Mouse (Mus musculus) large intestine, adult 2 months (tissue): Measurements from ENCODE around the gene Emc10. TPM values are rescaled to one million over a fixed set of nuclear protein-coding genes. Genes with fewer than 3 reads are reported as not detected.
A peak's percentile ranks its signal among the peaks of the same experiment; 100 is the strongest.

Experiments used
- DNase-seq: peaks from one replicate; pipeline ENCODE4 v3.0.0-alpha.2; 2012; ENCODE audit warnings: low read depth, low spot score
- WGBS: fragments of 180-500 bp; shearing (Covaris S2); methylation state at CpG from one replicate; pipeline ENCODE4 v1.1.7; 2018; 5-methylcytosine and 5-hydroxymethylcytosine counted together
- polyA plus RNA-seq: library from polyadenylated mRNA; depleted of rRNA; stranded (reverse); fragments of >200 nt; gene quantifications from 2 replicates; pipeline ENCODE4 v1.2.3, GENCODE M21; 2012

Emc10 gene
- polyA plus RNA-seq, 1 experiment = 159 TPM

DNA sequence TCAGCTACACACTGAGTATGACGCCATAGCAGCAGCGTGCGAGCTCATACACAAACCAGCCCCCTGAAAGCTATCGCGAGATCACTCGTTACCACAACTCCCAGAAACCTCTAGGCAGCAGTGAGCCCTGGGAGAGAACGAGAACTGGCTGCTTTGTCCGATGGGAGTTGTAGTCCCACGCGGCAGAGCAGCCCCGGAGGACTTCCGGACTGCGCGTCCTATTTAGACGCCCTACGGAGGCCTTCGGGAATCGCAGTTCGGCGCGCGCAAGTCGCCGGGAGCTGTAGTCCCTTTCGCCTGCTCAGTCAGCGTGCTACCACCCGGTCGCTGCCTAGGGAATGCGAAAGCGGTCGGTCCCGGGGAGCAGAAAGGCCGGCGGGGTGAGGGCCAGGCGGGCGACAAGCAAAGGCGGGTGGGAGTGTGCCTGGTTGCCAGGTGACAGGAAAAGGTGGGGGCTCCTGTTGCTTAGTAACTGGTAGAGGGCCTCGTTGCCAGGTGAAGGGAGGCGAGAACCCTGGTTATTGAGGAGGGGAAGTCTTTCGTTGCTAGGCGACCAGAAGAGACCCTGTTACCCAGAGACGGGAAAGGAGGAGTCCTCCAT, 28.4 kb downstream of the Emc10 start, which contains the start of gene Josd2:
Gene Josd2 (plus strand): TSS at position 170 of the 601 bp plus-strand sequence.
- under 1% methylated on average over 42 of the region's 42 CpGs for WGBS
- DNase-seq = peak; percentile 96

DNA sequence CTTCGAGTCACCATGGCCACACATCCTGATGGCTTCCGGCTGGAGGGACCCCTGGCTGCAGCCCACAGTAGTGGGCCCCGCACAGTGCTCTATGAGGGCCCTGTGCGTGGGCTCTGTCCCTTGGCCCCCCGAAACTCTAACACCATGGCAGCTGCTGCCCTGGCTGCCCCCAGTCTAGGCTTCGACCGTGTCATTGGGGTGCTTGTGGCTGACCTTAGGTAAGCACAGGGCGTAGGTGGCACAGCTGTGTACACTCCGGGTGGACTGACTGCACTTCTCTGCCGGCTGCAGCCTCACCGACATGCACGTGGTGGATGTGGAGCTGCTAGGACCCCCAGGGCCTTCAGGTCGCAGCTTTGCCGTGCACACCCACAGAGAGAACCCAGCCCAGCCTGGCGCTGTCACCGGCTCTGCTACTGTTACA, 29.4 kb downstream of the Emc10 start:
- DNase-seq = no peak
- 91% methylated on average over 16 of the region's 16 CpGs for WGBS

DNA sequence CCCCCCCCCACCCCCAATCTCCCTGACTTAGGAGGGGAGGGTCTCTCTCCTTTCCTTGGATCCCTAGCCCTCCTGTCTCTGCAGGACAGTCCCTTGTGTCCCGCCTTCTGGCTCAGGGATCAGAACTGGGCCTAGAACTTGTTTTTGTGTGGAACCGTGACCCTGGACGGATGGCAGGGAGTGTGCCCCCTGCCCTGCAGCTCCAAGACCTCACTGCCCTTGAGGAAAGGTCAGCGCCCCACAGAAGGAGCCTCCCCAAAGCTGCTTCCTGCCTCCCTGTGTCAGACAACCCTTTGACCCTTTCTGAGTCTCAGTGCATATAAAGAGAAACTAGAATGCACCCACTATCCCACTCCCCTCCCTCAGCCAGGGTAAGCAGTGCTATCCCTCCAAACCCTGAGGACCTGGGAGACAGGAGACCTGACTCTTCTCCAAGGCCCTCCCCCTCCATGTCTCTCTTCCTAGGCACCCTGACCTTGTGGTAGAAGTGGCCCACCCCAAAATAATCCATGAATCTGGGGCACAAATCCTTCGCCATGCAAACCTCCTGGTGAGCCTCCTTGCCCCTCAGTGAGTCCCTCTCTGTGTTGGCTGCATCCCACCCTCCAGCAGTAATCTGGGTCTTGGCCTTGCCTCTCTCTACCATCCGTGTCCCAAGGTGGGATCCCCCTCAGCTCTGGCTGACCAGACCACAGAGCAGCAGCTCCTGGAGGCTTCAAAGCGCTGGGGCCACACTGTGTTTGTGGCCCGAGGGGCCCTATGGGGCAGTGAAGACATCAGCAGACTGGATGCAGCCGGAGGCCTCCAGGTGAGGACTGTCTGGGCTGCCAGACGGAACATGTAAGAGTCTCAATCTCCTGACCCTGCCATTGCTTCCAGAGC, 30.1 kb downstream of the Emc10 start:
- no peak for DNase-seq
- 84% methylated on average over 10 of the region's 10 CpGs for WGBS

DNA sequence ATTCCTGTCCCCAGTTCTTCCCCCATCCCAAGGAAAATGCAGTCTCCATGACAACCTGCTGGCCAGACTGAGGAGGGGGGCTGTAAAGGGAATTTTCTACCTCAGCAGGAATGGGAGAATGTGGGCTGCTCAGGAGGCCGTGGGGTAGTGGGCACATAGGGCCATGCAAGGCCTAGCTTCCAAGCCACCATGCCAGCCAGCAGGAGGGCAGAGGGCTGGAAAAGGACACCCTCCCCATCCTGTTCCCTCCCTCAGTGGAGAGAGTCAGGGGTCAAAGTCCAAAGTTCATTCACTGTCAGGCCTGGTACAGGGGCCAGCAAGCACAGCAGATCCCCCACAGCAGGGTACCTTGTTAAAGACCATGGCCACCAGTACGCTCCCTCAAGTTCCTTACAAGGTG, 31.2 kb downstream of the Emc10 start, which contains the start of gene Aspdh:
Gene Aspdh (plus strand): TSS at position 281 of the 400 bp plus-strand sequence.
- 56% methylated on average over 2 of the region's 2 CpGs for WGBS
- DNase-seq = no peak

DNA sequence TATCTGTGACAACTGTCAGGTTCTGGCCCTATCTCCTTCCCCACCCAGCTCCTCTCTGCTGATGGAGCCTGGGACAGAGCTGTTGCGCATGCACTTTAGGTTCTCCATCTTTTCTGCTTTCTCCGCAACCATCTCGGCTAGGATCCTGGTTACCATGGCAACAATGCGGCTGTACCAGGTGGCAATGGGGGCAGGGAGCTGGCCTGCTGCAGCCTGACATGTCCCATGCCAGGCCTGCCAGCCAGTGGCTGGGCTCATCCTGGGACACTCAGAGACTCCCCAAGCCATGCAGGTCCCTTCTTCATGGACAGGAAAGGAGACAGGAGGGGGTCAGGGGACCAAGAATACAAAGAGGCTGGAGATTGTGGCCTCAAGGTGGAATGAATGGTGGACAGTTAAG, 31.8 kb downstream of the Emc10 start:
- DNase-seq = no peak
- 38% methylated on average over 4 of the region's 4 CpGs for WGBS

DNA sequence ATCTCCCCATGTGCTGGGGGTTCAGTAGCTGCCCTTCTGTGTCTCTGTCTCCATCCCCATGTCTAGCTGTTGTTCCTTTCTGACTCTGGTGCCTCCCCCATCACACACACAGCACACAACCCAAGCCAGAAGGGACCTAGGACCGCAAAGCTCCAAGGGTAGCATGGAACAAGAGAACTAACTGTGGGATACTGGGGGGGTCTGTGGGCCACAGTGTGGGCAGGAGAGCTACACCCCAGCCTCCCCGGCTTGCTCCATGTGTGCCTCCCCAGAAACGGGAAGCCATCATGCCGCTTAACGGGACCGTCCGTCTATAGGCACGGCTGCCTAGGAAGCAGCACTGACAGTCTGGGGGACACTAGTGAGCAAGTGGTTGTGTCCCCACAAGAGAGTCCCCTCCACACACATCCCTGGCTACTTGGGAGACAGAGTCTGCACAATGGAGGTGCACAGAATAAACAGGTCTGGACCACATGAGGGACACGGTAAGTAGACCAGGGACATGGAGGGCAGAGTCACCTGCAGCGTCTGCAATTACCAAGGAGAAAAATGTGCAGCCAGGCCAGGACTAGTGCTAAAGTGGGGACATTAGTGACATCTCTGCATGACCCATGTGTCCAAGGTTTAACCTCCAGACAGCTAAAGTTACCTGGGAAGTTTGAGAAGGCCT, 32.6 kb downstream of the Emc10 start:
- DNase-seq = no peak
- WGBS = 80% methylated on average over 10 of the region's 10 CpGs

DNA sequence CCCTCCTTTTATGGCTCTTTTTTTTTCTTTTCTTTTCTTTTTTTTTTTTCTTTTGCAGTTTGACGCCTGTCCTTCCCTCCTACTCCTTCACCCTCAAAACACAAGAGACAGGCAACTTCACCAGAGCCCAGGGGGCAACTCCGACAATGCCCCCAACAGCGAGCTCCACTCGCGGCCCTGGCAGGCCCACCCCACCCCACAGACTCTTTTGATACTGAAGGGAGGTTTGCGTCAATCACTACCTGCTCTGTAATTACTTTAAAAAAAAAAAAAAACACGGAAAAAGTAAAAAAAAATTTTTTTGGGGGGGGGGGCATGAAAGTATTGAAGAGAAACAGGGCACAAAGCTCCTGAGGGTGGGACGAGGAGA, 33.3 kb downstream of the Emc10 start:
- DNase-seq = no peak
- 26% methylated on average over 8 of the region's 8 CpGs for WGBS

DNA sequence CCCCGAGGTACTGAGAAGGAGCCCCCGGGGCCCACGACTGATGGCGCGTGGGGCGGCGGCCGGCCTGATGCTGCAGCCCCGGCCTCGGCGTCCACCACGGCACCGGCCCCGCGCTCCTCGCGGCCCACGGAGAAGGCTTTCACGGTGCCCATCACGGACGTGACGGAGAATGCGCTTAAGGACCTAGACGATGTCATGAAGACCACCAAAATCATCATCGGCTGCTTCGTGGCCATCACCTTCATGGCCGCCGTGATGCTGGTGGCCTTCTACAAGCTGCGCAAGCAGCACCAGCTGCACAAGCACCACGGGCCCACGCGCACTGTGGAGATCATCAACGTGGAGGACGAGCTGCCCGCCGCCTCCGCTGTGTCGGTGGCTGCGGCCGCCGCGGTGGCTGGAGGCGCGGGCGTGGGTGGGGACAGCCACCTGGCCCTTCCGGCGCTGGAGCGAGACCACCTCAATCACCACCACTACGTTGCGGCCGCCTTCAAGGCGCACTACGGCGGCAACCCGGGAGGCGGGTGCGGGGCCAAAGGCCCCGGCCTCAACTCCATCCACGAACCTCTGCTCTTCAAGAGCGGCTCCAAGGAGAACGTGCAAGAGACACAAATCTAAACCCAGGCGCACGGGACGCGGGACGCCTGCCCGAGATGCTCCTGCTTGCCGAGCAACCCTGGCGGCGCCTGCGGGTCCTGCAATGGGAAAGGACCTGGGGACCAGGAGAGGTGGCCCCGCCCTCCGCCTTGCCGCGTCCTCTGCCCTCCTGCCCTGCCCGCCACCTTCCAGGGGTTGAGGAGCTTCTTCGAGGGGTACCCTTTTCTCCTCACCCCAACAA, 33.9 kb downstream of the Emc10 start:
- 14% methylated on average over 77 of the region's 77 CpGs for WGBS
- no peak for DNase-seq

DNA sequence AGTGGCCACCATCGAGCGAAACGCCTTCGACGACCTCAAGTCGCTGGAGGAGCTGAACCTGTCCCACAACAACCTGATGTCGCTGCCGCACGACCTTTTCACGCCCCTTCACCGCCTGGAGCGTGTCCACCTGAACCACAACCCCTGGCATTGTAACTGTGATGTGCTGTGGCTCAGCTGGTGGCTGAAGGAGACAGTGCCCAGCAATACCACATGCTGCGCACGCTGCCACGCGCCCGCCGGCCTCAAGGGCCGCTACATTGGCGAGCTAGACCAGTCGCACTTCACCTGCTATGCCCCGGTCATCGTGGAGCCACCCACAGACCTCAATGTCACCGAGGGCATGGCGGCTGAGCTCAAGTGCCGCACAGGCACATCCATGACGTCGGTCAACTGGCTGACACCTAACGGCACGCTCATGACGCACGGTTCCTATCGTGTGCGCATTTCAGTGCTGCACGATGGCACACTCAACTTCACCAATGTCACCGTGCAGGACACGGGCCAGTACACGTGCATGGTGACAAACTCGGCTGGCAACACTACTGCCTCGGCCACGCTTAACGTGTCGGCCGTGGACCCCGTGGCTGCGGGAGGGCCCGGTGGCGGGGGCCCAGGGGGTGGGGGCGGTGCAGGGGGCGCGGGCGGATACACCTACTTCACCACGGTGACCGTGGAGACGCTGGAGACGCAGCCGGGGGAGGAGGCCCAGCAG, 34.7 kb downstream of the Emc10 start:
- WGBS = 46% methylated on average over 57 of the region's 57 CpGs
- DNase-seq = no peak

DNA sequence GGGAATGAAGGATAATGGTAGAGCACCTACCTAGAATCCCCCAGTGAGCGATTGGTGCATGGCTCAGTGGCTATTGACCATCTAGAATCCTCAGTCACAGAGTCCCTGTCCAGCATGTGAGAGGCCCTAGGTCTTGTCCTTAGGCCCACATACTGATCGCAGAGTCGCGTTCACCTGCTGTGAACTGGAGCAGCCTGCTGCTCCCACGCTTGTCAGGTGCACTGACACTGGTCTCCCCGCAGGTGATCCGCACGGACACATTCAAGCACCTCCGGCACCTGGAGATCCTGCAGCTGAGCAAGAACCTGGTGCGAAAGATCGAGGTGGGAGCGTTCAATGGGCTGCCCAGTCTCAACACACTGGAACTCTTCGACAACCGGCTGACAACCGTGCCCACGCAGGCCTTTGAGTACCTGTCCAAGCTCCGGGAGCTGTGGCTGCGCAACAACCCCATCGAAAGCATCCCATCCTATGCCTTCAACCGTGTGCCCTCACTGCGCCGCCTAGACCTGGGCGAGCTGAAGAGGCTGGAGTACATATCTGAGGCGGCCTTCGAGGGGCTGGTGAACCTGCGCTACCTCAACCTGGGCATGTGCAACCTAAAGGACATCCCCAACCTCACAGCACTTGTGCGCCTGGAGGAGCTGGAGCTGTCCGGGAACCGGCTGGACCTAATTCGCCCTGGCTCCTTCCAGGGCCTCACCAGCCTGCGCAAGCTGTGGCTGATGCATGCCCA, 35.4 kb downstream of the Emc10 start:
- WGBS = 65% methylated on average over 31 of the region's 31 CpGs
- DNase-seq = no peak

DNA sequence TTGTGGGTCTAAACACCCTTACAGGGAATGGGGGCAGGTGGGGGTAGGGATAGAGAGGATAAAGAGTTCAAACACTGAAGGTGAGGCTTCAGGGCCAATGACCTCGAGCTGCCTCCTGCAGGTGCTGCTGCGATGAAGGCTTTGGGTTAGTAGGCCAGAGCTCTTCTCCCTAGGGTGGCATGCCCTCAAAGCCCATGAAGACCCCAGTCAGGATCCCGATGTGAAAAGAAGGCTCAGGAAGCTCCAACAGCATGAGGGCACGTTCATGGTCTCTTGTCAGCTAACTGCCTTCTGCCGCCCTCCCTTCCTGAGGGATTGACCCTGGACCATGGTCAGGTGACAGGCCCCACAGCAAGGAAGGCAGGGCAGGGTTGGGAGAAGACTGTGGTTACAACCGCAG, 36.3 kb downstream of the Emc10 start:
- WGBS = 54% methylated on average over 6 of the region's 6 CpGs
- no peak for DNase-seq

DNA sequence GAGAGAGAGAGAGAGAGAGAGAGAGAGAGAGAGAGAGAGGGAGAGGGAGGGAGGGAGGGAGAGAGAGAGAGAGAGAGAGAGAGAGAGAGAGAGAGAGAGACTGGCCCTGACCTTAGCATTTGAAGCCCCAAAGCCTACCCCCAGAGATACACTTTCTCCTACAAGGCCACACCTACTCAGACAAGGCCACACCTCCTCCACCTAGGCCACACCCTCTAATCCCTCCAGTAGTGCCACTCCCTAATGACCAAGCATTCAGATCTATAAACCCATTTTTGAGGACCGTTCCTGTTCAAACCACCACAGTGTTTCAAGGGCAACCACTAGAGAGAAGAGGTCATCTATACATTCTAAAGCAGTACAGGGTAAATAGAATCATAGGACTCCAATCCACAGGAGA, 40.0 kb downstream of the Emc10 start:
- WGBS = 58% methylated on average over 1 of the region's 1 CpGs
- no peak for DNase-seq

DNA sequence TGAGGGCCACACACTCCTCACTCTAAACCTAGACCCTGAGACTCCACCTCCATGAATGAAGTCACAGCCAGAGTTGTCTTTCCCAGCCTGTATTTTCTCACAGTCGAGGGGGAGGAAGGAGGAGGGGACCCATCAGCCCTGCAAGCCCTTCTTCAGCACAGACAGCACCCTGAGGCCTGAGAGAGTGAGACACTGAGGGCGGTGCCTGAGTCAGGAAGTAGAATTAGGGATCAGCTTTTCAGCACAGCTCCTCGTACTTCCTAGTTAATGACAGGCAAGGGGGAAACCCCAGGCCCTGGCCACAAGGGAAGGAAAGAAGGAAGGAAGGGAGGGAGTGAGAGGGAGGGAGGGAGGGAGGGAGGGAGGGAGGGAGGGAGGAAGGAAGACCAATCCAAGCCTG, 43.1 kb downstream of the Emc10 start:
- no peak for DNase-seq
- WGBS = 7% methylated on average over 3 of the region's 3 CpGs

DNA sequence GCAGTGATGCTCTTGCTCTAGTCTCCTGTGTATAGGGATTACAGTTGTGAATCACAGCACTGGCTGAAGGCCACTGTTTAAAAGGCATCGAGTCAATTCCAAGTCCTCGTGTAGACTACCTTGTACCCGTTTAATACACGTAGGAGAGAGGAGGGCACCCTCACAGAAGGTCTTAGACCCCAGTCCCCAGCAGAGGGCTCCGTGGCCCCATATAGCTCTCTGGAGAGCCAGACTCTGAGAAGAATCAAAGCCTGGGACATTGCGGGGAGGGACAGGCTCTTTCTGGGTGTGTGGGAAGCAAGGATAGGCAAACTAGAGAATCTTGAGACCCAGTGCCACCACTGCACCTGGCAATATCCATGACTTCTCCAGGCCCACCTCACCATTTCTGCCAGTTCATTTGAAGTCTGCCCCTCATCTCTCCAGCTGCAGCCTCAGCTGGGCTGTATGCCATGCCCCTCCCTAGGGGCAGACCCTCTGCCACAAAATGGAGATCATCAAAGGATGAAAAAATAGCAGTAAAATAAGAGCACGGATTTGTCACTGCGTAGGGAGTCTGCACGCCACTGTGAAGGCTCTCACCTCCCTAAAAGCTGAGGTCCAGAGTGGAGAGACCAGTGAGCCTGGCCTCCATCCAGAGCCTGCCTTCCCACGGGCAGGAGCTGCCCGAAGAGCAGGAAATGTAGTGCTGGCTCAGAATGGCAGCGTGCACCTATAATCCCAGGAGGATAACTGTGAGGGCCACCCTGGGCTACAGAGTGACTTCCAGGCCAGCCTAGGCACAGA, 50.1 kb downstream of the Emc10 start:
- WGBS = 37% methylated on average over 12 of the region's 12 CpGs
- no peak for DNase-seq

DNA sequence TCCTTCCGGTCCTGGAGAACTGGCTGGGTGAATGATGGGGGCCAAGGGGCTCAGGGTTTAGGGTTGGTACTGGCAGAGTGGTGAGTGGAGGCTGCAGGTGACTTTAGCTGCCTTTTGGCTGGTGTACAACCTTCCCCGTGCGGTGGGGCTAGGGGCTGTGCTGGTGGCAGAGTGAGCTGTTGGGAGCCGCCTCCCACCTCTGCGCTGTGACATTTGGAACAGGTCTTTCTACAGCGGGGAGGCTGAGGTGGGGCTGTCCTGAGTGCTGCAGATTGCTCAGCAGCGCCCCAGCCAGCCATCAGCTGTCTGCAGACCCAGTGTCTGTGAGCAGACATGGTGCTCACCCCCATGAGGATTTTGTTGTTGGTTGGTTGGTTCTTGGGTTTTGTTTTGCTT, 50.8 kb downstream of the Emc10 start:
- no peak for DNase-seq
- 8% methylated on average over 7 of the region's 7 CpGs for WGBS

DNA sequence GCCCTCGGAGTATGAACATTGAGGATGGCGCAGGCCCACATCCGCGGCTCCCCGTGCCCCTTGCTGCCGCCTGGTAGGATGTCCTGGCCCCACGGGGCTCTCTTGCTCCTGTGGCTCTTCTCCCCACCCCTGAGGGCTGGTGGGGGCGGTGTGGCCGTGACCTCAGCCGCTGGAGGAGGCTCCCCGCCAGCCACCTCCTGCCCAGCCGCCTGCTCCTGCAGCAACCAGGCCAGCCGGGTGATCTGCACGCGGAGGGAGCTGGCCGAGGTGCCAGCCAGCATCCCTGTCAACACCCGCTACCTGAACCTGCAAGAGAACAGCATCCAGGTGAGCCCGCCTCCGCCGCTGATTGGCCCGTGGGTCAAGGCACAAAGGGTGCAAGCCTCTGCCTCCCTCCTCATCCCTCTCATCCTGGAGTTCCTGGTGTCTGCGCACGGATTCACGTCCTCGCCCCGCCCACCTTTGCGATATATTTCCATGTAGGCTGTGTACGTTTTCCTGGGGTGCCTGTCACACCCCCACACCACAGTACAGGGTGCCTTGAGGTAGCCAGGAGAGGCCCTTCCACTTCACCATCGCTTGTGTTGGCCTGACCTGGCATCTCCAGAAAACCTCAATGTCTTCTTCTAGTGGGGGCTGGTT, 51.3 kb downstream of the Emc10 start:
- 7% methylated on average over 29 of the region's 29 CpGs for WGBS
- DNase-seq = no peak
